Mouse (Mus musculus): ENCODE measurements around the gene Gm49339. TPM values are rescaled to one million over a fixed set of nuclear protein-coding genes. Genes with fewer than 3 reads are reported as not detected.

Gene Gm49339
- polyA plus RNA-seq, 1 experiment from 2014 or later: not detected

GRCm38 (mm10) chr10:51526633-51527032 lies 46.2 kb downstream of the Gm49339 start:
- H3K27ac ChIP-seq: no peak overlapping the region
- H3K9me3 ChIP-seq (replicated peaks): no peaks in the 10 kb centered on the region
- no peak overlapping the region for H3K4me2 ChIP-seq (replicated peaks)
- no peaks in the 10 kb centered on the region for H3K4me1 ChIP-seq
- no peak overlapping the region for H3K9ac ChIP-seq
- H3K36me3 ChIP-seq: no peaks in the 10 kb centered on the region
- 73% methylated on average over 4 of the region's 4 CpGs for WGBS
- H3K27me3 ChIP-seq: no peaks in the 10 kb centered on the region
- no peak overlapping the region for H3K4me3 ChIP-seq
- ATAC-seq (ENCODE audit: low FRiP score): no peak

DNA sequence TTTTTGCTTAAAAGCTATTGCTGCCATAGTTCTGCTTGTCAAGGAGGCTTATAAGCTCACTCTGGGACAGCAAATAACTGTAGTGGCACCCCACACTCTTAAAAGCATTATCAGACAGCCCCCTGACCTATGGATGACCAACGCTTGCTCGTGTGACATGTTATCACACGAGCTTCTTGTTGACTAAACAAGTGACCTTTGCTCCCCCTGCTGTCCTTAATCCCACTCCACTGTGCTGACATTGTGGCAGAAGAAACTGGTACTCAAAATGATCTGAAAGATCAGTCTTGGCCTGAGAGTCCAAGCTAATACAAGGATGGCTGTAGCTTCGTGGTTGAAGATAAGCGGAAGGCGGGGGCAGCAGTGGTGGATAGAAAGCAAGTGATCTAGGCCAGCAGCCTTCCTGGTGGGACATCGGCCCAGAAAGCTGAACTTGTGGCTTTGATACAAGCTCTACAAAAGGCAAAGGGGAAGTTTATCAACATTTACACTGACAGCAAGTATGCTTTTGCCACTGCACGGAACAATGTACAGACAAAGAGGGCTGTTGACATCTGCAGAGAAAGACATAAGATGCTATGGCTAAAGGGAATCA lies 48.5 kb downstream of the Gm49339 start:
- Histone ChIP-seq H3K36me3 (no peaks in the 10 kb centered on the region), H3K27ac (no peak overlapping the region), H3K9ac (no peak overlapping the region), H3K27me3 (no peaks in the 10 kb centered on the region), H3K4me1 (no peaks in the 10 kb centered on the region), H3K9me3 (replicated peaks) (no peaks in the 10 kb centered on the region), H3K4me3 (no peak overlapping the region), H3K4me2 (replicated peaks) (no peak overlapping the region)
- no peak for ATAC-seq (ENCODE audit: low FRiP score)
- 71% methylated on average over 8 of the region's 8 CpGs for WGBS

GRCm38 (mm10) chr10:51529497-51529896 lies 49.1 kb downstream of the Gm49339 start:
- Histone ChIP-seq H3K9ac (no peak overlapping the region), H3K4me1 (no peaks in the 10 kb centered on the region), H3K9me3 (replicated peaks) (no peaks in the 10 kb centered on the region), H3K4me3 (no peak overlapping the region), H3K4me2 (replicated peaks) (no peak overlapping the region), H3K27me3 (no peaks in the 10 kb centered on the region), H3K36me3 (no peaks in the 10 kb centered on the region), H3K27ac (no peak overlapping the region)
- WGBS: 86% methylated on average over 3 of the region's 3 CpGs
- no peak for ATAC-seq (ENCODE audit: low FRiP score)

DNA sequence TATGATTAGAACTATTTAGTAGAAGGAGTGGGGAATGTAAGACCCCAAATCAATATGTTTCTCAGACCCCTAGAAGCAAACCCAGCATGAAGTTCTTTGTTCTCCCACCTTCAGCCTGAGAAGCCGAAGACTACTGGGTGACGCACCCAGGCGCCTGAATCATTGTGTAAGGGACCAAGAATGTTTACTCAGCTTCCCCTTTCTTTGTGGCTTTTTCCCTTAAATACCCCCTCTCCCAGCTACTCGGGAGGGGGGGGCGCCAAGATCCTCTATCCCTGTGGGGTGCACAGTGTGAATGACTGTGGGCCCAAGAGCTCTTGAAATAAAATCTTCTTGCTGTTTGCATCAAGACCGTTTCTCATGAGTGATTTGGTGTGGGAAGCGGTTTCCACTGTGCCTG lies 50.4 kb downstream of the Gm49339 start:
- no peak for ATAC-seq (ENCODE audit: low FRiP score)
- Histone ChIP-seq H3K9me3 (replicated peaks) (no peaks in the 10 kb centered on the region), H3K9ac (no peak overlapping the region), H3K36me3 (no peaks in the 10 kb centered on the region), H3K4me3 (no peak overlapping the region), H3K4me1 (no peaks in the 10 kb centered on the region), H3K27me3 (no peaks in the 10 kb centered on the region), H3K27ac (no peak overlapping the region), H3K4me2 (replicated peaks) (no peak overlapping the region)
- WGBS: 88% methylated on average over 7 of the region's 7 CpGs

Other genes starting within 250 kb of the Gm49339 start
- gene Lilr4b, start within 50 bp of the Gm49339 start, polyA plus RNA-seq (2016; fragmentation: Nextera tagmentation; extraction: Ambion mirVana): 0.38 TPM in 1 of 2 replicates, not detected in the other
- 1.3 and 1.7 TPM in 2 replicates for gene Lilrb4a, start 10.3 kb downstream of the Gm49339 start, polyA plus RNA-seq (2016; fragmentation: Nextera tagmentation; extraction: Ambion mirVana)
- 2.1 and 2.6 TPM in 2 replicates for gene Fam162b, start 109.9 kb downstream of the Gm49339 start, polyA plus RNA-seq (2016; fragmentation: Nextera tagmentation; extraction: Ambion mirVana)
- gene Gprc6a, start 150.8 kb downstream of the Gm49339 start, polyA plus RNA-seq (2016; fragmentation: Nextera tagmentation; extraction: Ambion mirVana): 0.09 TPM in 1 of 2 replicates, not detected in the other
- not detected in 2 replicates for gene Rfx6, start 197.1 kb downstream of the Gm49339 start, polyA plus RNA-seq (2016; fragmentation: Nextera tagmentation; extraction: Ambion mirVana)

All from hindbrain, embryonic 12.5 days (tissue).